Mouse (Mus musculus) testis, adult 2 months (tissue): Measurements from ENCODE around the gene Fance.

ENCODE experiments used
- CTCF ChIP-seq: fragments of 200-500 bp; IDR thresholded peaks from 2 replicates; pipeline ENCODE4 v1.5.1; 2012; ENCODE audit warnings: low read depth, mild to moderate bottlenecking, inconsistent platforms, low read length, moderate library complexity; ENCODE audit not compliant: control insufficient read depth, insufficient read depth, insufficient replicate concordance
- POLR2A ChIP-seq: fragments of 200-500 bp; IDR thresholded peaks from 2 replicates; pipeline ENCODE4 v1.6.1; 2012; ENCODE audit warnings: low read depth, mild to moderate bottlenecking, inconsistent platforms, low read length, moderate library complexity; ENCODE audit not compliant: control insufficient read depth

DNA sequence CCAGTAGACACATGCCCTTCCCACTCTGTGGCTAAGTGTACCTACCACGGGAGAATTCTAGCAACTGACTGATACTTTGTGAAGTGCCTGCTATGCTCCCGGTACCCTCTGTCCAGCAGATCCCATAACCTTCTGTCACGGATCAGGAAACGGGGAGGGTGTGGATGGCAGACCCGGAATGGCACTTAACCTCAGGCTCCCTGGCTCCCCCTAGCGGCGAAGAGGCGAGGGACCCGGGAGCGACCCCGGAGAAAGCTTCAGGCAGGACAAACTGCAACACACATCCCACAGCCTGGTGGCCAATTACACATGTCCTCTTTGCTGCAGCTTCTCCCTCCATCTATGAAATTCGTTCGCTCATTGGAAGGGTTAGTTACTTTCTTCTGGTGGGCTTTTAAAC is 55.1 kb downstream of the Fance start:
- no peak for TF ChIP-seq POLR2A
- TF ChIP-seq CTCF = peak; percentile 93
